Mouse (Mus musculus) lung, adult 2 months (tissue): ENCODE results near the gene Scamp4.

Experiments
- CTCF ChIP-seq: fragments of 200-500 bp; IDR thresholded peaks from 2 replicates; pipeline ENCODE4 v1.5.1; 2011; ENCODE audit warnings: mild to moderate bottlenecking, low read length, control low read depth; ENCODE audit not compliant: insufficient read depth
- POLR2A ChIP-seq: fragments of 200-500 bp; IDR thresholded peaks from 2 replicates; pipeline ENCODE4 v1.6.1; 2011; ENCODE audit warnings: low read depth, mild to moderate bottlenecking, control low read depth, low read length, borderline replicate concordance; ENCODE audit errors: extremely low read depth

- TF ChIP-seq CTCF (peak; percentile 93), POLR2A (no peak)
Observed at GRCm38 (mm10) chr10:80566375-80567092, 36.1 kb upstream of the Scamp4 start.
